In genomic region chr6:31707256-31707655, GRCm38 (mm10) we compare ENCODE assay signal across 12 mouse cellular contexts.
"Had no signal": no experiment of that assay in that cellular context is flagged by ENCODE, and none has a peak within 500 bp of the region (broad histone marks: within the 10 kb centered on the region; RNA-seq: fewer than 3 reads in every experiment).

No protein-coding gene starts in this region.

- DNase-seq: gastrocnemius, postnatal 14 days; gastrocnemius, postnatal 36 days; heart, adult 18-20 months; heart, postnatal 10 days; heart, postnatal 4 days; kidney, adult 18-20 months; kidney, adult 8-10 months; kidney, postnatal 10 days; kidney, postnatal 25 days; kidney, postnatal 4 days; liver; liver, embryonic 13.5 days had no signal
